Mouse (Mus musculus) ES-Bruce4 (cell line): ENCODE results near the gene Pcdh8.

Experiments used
- CTCF ChIP-seq: IDR thresholded peaks from one replicate; pipeline ENCODE4 v1.8.1; 2011; ENCODE audit warnings: low read depth, low read length
- EP300 ChIP-seq: IDR thresholded peaks from 2 replicates; pipeline ENCODE4 v1.6.1; 2011; ENCODE audit warnings: low read depth, low read length; ENCODE audit not compliant: insufficient read depth
- POLR2A ChIP-seq: IDR thresholded peaks from one replicate; pipeline ENCODE4 v1.8.1; 2011; ENCODE audit warnings: low read length; ENCODE audit not compliant: insufficient read depth

GRCm38 (mm10) chr14:79722228-79722627 is 48.9 kb downstream of the Pcdh8 start:
- TF ChIP-seq CTCF (no peak), POLR2A (no peak), EP300 (no peak)
